Mouse (Mus musculus) CH12.LX (cell line): ENCODE results near the gene Ppig.

Source experiments
- ELF1 ChIP-seq: IDR thresholded peaks from 2 replicates; pipeline ENCODE4 v1.6.1; 2014; ENCODE audit warnings: low read depth, mild to moderate bottlenecking, inconsistent platforms, low read length, improper control_type of control experiment
- JUN ChIP-seq: IDR thresholded peaks from 2 replicates; pipeline ENCODE4 v1.6.1; 2011; ENCODE audit warnings: low read depth, mild to moderate bottlenecking, low read length, improper control_type of control experiment, moderate library complexity; ENCODE audit not compliant: insufficient read depth
- NELFE ChIP-seq: IDR thresholded peaks from 2 replicates; pipeline ENCODE4 v1.6.1; 2011; ENCODE audit warnings: low read depth, low read length, improper control_type of control experiment
- RAD21 ChIP-seq: IDR thresholded peaks from 2 replicates; pipeline ENCODE4 v1.6.1; 2011; ENCODE audit warnings: low read depth, mild to moderate bottlenecking, low read length, improper control_type of control experiment, moderate library complexity
- TBP ChIP-seq: conservative IDR thresholded peaks from 2 replicates; pipeline ENCODE4 v1.6.1; 2011; ENCODE audit warnings: low read depth, low read length, improper control_type of control experiment
- ZC3H11A ChIP-seq: IDR thresholded peaks from 2 replicates; pipeline ENCODE4 v1.6.1; 2012; ENCODE audit warnings: low read depth, mild to moderate bottlenecking, inconsistent platforms, low read length, improper control_type of control experiment

- no peak for TF ChIP-seq ZC3H11A
- no peak for TF ChIP-seq NELFE
- no peak for TF ChIP-seq JUN
- TF ChIP-seq TBP: no peak
- no peak for TF ChIP-seq RAD21
- no peak for TF ChIP-seq ELF1
Observed at GRCm38 (mm10) chr2:69690843-69691242, 31.5 kb upstream of the Ppig start.
